Mouse (Mus musculus) embryo, embryonic 10 days (tissue): Measurements from ENCODE around the gene Tph1.
"Not testable (repeated sequence)": the region's sequence is repeated elsewhere in the genome, so short reads cannot be mapped to it uniquely, and the experiment has no call there.

Experiments
- DNase-seq: peaks from one replicate; pipeline ENCODE4 v3.0.0-alpha.2; 2015; ENCODE audit warnings: low spot score

Tph1 gene

DNA sequence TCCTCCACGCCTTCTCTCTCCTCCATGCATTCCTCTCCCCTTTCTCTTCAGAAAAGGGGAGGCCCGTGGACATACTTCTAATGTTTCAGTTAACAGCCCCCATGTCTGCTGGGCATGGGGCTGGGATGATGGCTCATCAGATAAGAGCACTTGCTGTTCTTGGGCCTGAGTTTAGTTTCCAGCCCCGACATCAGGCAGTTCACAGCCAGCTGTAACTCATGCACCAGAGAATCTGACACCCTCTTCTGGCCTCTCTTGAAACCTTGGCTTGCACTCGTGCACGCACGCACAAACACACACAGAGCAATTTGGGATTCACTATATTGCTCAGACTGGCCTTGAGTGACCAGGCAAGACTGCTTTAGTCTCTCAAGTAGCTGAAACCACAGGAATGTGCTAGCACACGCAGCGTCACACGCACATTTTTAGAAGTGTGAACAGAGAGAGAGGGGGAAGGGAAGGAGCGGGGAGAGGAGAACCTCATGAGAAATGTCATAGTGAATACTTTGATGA is at the start of gene Tph1:
Gene Tph1, minus strand, starts transcription at position 378 of the 513 bp plus-strand sequence.
- no peak for DNase-seq

DNA sequence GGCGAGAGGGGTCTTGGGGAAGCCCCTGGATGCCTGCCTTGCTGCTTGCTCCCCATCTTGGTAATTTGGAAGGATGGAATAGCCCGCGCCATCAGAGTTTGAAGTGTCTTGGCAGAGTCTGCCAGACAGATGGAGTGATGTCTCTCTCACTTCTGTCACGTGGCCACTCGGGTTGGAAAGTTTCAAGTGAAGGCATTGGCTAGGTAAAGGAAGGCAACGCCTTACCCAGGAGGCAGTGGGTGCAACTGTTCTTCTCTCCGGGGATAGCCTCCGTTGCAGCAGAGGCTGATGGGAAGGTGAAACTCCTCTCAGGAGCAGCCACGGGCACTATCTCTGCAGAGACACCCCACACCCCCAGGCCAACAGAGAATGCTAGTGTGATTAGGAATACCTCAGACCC is 48.1 kb upstream of the Tph1 start:
- DNase-seq: no peak

DNA sequence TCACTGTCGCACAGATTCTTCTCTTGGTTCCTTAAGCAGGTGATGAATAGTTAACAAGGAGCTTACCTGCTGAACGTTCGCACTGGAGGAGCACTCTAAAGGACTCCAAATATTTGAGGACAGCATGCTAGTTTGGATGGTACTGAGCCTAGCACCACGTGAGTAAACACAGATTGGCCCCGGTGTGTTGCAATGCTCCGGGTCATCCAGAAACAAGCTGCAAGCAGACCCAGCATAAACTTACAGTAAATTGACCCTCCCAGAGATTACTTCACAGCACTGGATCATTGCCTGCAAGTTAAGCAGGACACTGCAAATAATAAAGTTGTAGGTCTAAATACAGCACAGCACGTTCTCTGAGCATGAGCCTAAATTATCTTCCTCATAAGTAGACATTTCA is 47.2 kb upstream of the Tph1 start:
- no peak for DNase-seq

DNA sequence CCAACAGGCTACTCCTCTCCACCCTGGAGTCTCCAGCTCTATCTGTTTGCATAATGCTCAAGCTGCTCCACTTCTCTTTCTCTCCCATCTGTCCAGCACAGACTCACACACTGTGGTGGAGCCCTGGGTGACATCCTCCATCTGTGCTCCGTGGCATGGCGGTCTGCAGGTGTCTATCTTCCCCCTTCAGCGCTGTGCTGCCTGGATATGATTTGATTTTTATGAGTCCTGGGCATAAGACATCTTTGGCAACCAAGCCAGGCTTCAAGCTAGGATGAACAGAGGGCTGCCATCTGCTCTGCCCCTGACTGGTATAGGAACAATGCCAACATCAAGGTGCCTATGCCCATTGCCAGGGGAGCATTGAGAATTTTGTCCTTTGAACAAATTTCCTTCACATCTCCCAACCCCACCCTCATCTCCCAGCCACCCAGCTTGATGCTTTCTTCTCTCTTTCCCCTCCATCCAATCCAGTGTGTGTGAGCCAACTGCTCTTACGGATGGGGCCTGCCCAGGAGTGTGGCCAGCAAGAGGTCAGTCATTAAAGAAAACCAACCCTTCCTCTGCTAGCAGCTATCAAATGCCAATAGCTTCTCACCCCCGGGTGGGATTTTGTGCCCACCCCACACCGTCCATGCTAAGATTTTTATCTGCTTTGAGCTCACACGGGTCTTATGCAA is 46.4 kb upstream of the Tph1 start:
- DNase-seq: no peak

DNA sequence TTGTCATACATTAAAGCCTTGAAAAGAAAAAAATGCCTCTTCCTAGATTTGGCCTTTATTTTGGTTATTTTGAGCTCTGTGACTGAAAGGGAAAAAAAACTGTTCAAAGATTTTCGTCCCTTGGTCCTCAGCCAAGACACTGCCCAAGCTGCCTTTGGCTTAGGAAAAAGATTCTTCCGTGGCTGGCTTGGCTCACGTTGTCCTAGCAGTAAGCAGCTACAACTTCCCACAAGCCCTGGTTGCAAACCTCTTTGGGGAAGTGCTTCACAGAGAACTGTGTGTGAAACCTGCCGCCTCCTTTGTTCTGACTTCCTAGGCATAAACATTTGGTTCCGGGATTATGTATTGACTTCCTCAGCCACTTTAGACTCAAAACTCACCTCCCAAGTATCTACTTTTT is 44.6 kb upstream of the Tph1 start:
- no peak for DNase-seq

DNA sequence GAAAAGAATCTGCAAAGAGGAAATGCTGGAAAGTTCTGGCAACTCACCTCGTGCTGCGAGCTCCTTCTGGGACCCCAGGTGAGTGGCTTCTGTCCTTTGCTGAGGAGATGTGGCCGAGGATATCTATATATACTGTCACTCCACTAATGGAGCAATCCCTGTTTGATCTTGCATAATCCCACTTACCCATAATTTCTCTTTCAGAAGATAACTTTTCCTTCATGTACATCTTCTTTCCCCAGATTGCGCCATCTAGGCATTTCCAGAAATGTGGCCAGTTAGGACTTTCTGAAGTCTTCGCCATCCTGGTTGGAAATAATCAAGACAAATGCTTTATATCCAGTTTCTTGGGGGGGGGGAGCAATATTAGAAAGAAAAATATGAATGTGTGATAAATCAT is 43.3 kb upstream of the Tph1 start, which contains the start of gene Saa3:
Gene Saa3, minus strand, starts transcription at position 101 of the 400 bp plus-strand sequence.
- DNase-seq: no peak

DNA sequence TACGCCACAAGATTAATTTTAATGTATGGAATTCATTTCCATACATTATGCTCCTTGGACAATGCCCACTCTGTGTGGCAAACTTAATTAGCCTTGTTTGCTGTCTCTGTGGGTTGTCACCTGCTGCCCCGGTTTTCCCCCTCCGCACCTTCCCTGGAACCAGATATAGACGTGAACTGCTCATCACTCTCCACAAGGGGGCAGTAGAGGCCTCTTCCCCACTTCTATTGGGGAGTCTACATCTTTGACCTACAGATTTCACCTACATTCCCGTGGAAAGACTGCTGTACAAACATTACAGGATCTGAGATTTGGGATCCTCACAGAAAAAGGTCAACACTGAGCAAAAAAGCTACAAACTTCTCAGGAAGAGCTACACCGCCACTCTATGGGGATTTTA is 42.2 kb upstream of the Tph1 start:
- peak; percentile 76 for DNase-seq

DNA sequence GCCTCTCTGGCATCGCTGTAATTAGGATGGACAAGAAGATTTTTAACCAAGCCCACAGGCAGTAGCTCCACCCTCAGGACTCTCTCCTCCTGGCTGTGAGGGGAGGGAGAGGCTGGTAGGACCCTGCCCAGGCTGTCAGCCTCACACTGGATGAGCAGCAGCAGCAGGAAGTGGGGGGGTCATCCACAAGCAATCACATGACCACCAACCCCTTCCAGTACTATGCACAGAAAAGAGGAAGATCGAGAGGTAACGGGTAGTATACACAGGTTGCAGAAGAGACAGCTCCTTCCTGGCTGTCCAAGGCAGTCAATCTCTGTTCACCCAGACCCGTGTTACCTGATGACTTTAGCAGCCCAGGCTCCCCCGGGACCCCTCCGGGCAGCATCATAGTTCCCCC is 39.9 kb upstream of the Tph1 start:
- no peak for DNase-seq

DNA sequence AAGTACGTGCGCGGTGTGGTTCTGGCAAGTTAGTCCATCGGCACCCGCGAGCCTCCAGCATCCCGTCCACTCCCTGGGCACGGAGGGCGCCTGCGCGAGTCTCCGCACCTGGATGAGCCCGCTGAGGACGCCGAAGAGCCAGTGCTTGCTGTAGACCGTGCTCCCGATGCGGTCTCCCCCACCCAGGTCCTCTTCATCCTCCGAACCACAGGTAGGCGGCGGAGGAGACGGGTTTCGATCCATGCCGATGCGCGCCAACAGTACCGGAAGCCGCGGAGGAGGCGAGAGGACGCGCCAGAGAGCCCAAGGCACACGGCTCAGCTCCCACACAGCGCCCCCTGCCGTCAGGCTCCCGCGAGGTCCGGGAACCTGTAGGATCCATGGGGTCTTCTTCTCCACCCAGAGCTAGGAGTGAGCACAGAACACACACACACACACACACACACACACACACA is 38.1 kb upstream of the Tph1 start, which contains the start of gene Saal1:
Gene Saal1, minus strand, starts transcription at position 291 of the 455 bp plus-strand sequence.
- DNase-seq: peak; percentile 97

DNA sequence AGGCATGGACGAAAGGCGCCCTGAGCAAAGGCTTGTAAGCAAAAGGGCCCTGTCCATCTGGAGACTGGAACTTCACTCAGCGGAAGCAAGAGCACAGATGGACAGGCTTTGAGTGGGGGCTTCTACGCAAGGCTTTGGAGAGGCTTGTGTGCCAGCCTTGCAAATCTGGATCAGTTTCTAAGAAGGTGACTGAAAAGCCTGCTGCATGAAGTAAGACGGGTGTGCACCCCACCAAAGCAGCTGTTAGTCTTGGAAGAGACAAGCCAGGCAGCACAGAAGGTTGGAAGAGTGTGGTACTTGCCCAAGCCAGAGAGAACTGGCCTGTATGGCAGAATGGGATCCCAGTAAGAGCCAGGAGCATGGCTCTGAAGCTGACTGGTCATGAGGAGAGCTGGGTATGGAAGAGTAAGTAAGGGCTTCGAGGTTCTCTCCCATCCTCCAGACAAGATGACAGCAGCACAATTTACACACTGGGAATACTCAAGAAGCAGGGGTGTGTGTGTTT is 28.2 kb upstream of the Tph1 start:
- no peak for DNase-seq

DNA sequence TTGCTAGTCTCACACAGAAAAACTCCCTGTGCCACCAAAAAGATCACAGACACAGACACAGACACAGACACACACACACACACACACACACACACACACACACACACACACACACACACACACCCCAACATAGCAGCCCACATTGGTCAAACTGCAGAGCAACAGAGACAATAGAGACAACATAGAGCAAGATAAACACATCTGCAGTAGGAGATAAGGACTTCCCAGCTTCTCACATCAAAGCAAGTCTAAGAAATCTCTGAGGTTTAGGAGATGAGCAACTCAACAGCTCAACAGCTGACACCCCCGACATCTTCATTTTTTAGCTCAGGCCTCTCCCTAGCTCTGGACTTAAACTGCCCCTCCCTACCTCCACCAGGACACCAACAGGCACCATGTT is 24.4 kb upstream of the Tph1 start:
- no peak for DNase-seq

DNA sequence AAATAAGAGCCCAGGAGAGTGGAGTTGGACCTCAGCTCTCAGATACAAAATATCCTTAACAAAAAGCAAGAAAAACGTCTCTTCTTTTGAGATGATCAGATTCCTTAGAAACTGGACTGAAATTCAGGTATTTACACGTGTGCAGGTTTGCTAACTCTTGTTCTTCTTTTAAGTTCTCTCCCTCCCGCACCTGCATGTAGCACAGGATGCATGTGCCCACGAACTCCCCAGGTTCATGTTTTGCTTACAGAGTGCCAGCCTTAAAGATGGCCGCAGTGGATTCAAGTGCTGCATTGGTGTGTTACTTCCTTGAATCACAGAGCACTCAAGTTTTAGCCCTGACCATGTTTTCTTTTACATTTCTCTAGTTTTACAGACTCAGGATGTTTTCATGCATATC is 14.5 kb upstream of the Tph1 start:
- no peak for DNase-seq

DNA sequence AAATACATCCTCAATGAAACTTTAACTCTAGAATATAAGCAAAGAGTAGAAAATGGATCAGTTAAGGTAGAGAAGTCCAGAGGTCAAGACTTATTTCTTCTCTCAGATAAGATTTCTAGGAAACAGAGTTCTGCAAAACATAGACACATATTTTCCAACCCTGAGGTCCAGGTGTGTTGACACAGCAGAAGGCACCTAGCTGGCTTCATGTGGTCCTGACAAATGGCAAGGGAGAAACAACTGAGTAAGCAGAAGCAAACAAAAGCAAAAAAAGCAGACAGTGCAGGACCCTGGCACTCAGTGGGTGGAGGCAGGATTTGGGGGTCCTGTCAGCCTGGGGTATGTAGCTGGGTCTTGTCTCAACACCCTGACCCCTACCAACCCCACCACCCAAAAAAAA is 8.4 kb upstream of the Tph1 start:
- DNase-seq: no peak

DNA sequence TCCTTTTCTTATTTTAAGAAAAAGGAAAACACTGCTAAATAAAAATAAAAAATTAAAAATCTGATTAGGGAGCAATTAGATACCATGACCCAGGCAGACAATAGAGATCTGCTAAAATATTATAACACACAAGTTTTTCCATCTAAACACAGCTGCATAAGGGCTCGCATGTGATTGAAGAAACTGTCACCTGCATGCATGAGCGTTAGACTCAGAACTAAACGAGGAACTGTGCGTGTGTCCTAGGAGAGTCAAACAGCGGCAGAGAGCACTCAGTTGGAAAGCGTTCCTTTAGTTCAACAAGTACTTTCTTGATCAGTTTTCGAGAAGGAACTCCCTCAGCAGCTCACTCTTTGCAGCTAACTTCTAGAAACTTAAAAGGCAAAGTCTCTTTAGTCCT is 6.7 kb upstream of the Tph1 start:
- DNase-seq: not testable (repeated sequence)

DNA sequence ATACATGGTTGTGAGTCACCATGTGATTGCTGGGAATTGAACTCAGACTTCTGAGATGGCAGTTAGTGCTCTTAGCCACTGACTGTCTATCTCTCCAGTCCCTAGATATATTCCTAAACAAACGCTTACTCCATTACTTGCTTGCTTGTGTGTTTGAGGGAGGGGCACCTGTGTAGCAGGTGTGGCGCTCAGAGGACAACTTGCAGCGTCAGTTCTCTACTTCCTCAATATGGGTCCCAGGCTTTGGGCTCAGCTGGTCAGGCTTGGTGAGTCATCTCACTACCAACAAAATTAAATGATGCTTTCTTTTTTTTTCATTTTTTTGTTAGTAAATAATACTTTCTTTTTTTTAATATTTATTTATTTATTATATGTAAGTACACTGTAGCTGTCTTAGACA is 6.1 kb upstream of the Tph1 start:
- no peak for DNase-seq

DNA sequence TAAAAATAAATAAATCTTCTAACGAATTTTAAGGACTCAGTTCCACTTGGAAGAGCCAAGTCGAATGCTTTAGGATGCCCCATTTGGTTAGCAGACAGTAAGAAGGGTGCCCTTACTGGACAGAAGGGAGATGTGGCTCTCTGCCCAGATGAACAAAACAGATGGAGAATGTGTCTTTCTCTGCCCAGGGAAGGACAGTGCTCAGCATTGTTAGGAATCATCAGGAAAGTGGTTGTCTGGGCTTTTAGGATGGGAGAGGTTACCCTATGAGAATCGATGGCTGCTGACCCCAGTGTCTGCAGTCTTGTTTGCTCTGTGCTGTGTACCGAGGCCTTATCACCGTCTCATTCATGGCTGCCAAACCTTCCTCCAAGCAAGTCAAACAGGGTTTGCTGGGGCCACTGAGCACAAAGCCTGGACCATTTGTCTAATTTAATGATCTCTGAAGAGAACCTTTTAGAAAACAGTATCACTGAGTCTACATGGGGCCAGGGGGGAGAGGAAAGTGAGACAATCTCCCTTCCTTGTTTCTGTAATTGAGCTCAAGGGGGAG is 4.5 kb upstream of the Tph1 start:
- no peak for DNase-seq

DNA sequence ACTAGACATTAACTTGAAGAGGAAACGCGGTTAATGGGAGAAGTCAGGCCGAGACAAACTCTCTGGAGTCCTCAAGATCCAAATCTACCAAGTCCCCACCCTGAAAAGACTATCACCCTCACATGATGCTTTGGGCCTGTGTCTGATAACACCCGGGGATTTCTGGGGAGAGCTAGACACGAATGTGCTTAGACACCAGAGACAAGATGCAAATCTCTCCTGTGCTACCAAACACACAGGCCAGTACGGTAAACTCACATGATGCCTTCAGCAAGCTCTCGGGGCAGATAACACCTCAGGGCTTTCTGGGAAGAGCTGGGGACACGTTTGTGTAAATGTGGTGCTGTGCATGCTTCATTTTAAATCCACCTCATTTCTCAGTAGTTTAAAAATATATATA is 3.5 kb upstream of the Tph1 start:
- DNase-seq: no peak

DNA sequence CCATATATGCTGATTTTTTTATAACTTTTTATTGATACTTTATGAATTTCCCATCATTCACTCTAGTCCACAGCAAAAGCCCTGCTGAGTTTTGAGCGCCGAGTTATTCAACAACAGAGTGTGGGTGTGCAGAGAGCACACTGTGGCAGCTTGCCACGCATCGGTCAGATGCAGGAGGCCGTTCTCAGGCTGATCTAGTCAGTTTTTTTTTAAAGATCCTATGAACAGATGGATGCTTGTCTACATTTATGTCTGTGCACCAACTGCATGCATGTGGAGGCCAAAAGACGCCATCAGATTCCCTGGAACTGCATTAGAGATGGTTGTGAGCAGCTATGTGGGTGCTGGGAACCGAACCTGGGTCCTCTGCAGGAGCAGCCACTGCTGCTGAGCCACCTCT is 2.7 kb upstream of the Tph1 start:
- DNase-seq: no peak

DNA sequence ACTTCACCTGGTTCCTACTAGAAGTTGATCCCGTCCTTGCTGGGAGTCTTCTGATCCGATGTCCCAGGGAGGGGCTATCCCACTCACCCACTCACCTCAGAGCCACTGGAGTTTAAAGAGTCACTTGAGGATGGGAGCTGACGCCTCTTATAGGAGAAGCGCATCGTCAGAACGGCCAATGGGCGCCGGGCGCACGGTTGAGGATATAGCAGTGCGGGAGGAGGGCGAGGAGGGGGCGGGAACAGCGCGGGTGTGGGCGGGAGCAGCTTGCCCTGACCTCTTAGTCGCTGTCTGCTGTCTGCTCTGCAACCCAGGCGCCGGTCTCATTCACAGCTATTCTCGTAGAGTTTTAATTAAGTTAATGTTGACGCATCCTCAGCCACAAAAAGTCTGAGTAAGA is 5.1 kb downstream of the Tph1 start:
- DNase-seq: peak; percentile 67

DNA sequence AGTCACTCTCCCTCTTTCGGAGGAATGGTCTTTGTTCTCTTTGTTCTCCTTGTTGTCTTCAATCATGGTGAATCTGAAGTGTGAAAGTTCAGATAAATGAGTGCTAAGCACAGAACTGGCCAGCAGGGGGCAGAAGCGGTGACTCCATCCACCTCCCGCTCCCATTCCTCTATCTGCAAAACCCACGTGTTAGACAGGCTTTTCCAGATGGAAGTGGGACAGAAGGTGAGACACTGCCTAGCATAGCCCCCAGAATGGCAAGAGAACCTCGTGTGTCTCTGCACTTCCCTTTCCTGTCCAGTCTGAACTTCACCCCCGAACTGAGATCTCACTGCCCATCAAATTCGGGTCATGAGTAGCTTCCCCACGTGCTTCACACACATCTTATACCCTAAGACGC is 7.1 kb downstream of the Tph1 start:
- peak; percentile 76 for DNase-seq

DNA sequence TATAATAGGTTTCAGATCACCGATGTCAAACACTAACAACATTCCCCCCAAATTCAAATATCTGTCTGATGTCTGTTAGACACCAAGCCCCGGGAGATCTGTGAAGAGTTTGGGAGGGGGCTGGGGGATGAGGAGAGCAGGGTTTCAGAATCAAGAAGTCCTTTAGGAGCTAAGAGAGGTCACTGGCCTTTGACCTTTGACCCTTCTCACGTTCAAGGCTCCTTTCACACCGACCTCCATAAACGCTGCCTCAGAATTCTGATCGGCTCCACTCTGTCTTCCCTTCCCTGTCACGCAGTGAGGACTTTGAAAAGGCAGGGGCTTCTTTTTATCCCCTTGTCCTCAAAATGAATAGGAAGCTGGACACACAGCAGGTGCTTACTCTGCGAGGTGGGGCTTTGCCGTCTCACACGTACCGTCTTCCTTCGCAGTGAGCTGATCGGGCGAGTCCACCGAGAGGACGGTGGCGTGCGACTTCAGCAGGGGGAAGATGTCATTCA is 10.7 kb downstream of the Tph1 start:
- peak; percentile 73 for DNase-seq

DNA sequence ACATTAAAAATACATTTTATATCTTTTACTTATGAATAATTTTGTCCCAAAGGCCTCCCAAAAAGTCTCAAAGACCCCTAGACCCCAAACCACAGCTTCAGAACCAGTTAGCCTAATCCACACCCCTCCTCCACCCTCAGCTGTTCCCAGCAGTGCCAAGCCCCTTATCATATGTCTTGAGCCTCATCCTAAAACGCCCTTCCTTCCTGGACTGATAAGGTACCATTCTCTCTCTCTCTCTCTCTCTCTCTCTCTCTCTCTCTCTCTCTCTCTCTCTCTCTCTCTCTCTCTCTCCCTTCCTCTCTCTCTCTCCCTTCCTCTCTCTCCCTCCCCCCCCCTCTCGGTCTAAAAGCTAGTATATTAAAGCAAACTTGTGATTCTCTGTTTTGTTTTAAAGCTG is 20.1 kb downstream of the Tph1 start:
- no peak for DNase-seq

DNA sequence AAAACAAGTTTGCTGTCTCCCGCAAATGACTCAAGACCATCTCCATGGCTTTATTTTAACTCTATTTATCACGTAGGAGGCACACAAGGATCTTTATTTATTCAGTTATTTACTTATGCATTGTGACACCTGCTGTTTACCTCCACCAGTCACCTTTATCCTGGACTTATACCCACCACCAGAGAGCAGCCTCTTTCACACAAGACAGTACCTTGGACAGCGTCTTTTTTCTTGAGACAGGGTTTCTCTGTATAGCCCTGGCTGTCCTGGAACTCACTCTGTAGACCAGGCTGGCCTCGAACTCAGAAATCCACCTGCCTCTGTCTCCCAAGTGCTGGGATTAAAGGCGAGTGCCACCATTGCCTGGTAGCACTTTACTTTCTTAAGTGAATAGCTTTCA is 22.1 kb downstream of the Tph1 start:
- peak; percentile 34 for DNase-seq
